Mouse (Mus musculus) neural tube, embryonic 14.5 days (tissue): Measurements from ENCODE around the gene Atg14. TPM values are rescaled to one million over a fixed set of nuclear protein-coding genes. Genes with fewer than 3 reads are reported as not detected.

Experiments
- ATAC-seq: fragments of 200-750 bp; cut with Nextera tagmentation; 2 replicates; pipeline ENCODE4 v1.8.0; 2017; ENCODE audit warnings: low read depth, mild to moderate bottlenecking, moderate TSS enrichment, moderate library complexity
- H3K27ac ChIP-seq: fragments of 300-500 bp; sonication (generic); 2 replicates; pipeline ENCODE4 v1.5.1; 2014; ENCODE audit warnings: low read depth, mild to moderate bottlenecking, control low read depth, low read length, moderate library complexity, mixed read lengths
- H3K27me3 ChIP-seq: fragments of 300-500 bp; sonication (generic); 2 replicates; pipeline ENCODE4 v1.6.1; 2014; ENCODE audit warnings: low read length; ENCODE audit not compliant: control insufficient read depth, insufficient read depth
- H3K36me3 ChIP-seq: fragments of 300-500 bp; sonication (generic); 2 replicates; pipeline ENCODE4 v1.6.1; 2014; ENCODE audit warnings: low read length, mixed read lengths; ENCODE audit not compliant: control insufficient read depth, insufficient read depth
- H3K4me1 ChIP-seq: fragments of 300-500 bp; sonication (generic); 2 replicates; pipeline ENCODE4 v1.6.1; 2014; ENCODE audit warnings: low read length; ENCODE audit not compliant: control insufficient read depth, insufficient read depth
- H3K4me2 ChIP-seq: fragments of 300-500 bp; sonication (generic); 2 replicates; pipeline ENCODE4 v1.6.1; 2014; ENCODE audit warnings: mild to moderate bottlenecking, low read depth, low read length, control low read depth
- H3K4me3 ChIP-seq: fragments of 300-500 bp; sonication (generic); 2 replicates; pipeline ENCODE4 v1.5.1; 2014; ENCODE audit warnings: low read depth, low read length, control low read depth, mixed read lengths
- H3K9ac ChIP-seq: fragments of 300-500 bp; sonication (generic); replicated peaks from 2 replicates; pipeline ENCODE4 v1.6.1; 2014; ENCODE audit warnings: low read depth, mild to moderate bottlenecking, control low read depth, low read length, mixed read lengths
- H3K9me3 ChIP-seq: fragments of 300-500 bp; sonication (generic); 2 replicates; pipeline ENCODE4 v1.6.1; 2016; ENCODE audit warnings: low read length; ENCODE audit not compliant: control insufficient read depth
- WGBS: fragments of 180-500 bp; shearing (Covaris S2); extraction: QIAGEN DNeasy Blood & Tissue Kit; methylation state at CpG from one replicate; pipeline ENCODE4 v1.1.7; 2014; 5-methylcytosine and 5-hydroxymethylcytosine counted together
- polyA plus RNA-seq: library from polyadenylated mRNA; unstranded; fragments of >200 nt; fragmentation: Nextera tagmentation; extraction: Ambion mirVana; gene quantifications from 2 replicates; pipeline ENCODE4 v1.2.1, GENCODE M21; 2014

The Atg14 gene
- polyA plus RNA-seq, 1 experiment from 2014 or later: 18.3 TPM

- H3K27me3 ChIP-seq: no peaks in the 10 kb centered on the region
- H3K36me3 ChIP-seq: peaks cover 14% of the 10 kb centered on the region; the same call in 1 of the 2 replicates
- no peak overlapping the region for H3K9ac ChIP-seq
- H3K4me1 ChIP-seq: no peaks in the 10 kb centered on the region
- ATAC-seq: no peak
- no peak overlapping the region for H3K4me2 ChIP-seq
- H3K27ac ChIP-seq: no peak overlapping the region
- no peaks in the 10 kb centered on the region for H3K9me3 ChIP-seq
- whole genome bisulfite sequencing: 95% methylated on average over 5 of the region's 5 CpGs
- no peak overlapping the region for H3K4me3 ChIP-seq
These were observed 15.2 kb downstream of the Atg14 start for GRCm38 (mm10) chr14:47555225-47555624.

- 96% methylated on average over 4 of the region's 4 CpGs for WGBS
- no peak for ATAC-seq
These were observed 16.2 kb downstream of the Atg14 start for GRCm38 (mm10) chr14:47554236-47554635.

GRCm38 (mm10) chr14:47553380-47553779, 17.1 kb downstream of the Atg14 start:
- ATAC-seq: no peak
- no peaks in the 10 kb centered on the region for H3K4me1 ChIP-seq
- H3K9me3 ChIP-seq: no peaks in the 10 kb centered on the region
- 92% methylated on average over 2 of the region's 2 CpGs for WGBS
- H3K4me2 ChIP-seq: no peak overlapping the region
- no peaks in the 10 kb centered on the region for H3K27me3 ChIP-seq
- no peak overlapping the region for H3K27ac ChIP-seq
- H3K36me3 ChIP-seq: peaks cover 19% of the 10 kb centered on the region
- no peak overlapping the region for H3K9ac ChIP-seq
- no peak overlapping the region for H3K4me3 ChIP-seq

More at GRCm38 (mm10) chr14:47554236-47554635, 16.2 kb downstream of the Atg14 start:
- no peaks in the 10 kb centered on the region for H3K9me3 ChIP-seq
- H3K27me3 ChIP-seq: no peaks in the 10 kb centered on the region
- H3K36me3 ChIP-seq: peaks cover 14% of the 10 kb centered on the region; the same call in 1 of the 2 replicates
- no peaks in the 10 kb centered on the region for H3K4me1 ChIP-seq
- no peak overlapping the region for H3K4me2 ChIP-seq
- H3K27ac ChIP-seq: no peak overlapping the region
- no peak overlapping the region for H3K9ac ChIP-seq
- H3K4me3 ChIP-seq: no peak overlapping the region

GRCm38 (mm10) chr14:47551668-47552067, 18.8 kb downstream of the Atg14 start:
- Histone ChIP-seq H3K9ac (no peak overlapping the region), H3K27me3 (no peaks in the 10 kb centered on the region), H3K9me3 (no peaks in the 10 kb centered on the region), H3K27ac (no peak overlapping the region), H3K4me3 (no peak overlapping the region), H3K4me2 (no peak overlapping the region), H3K36me3 (peaks cover 32% of the 10 kb centered on the region), H3K4me1 (no peaks in the 10 kb centered on the region)
- no peak for ATAC-seq
- WGBS: 96% methylated on average over 6 of the region's 6 CpGs

GRCm38 (mm10) chr14:47544877-47545276, 25.6 kb downstream of the Atg14 start:
- peaks cover 67% of the 10 kb centered on the region for H3K36me3 ChIP-seq
- H3K9me3 ChIP-seq: no peaks in the 10 kb centered on the region
- no peak overlapping the region for H3K4me3 ChIP-seq

GRCm38 (mm10) chr14:47544286-47544685, 26.2 kb downstream of the Atg14 start:
- ATAC-seq: no peak
- H3K36me3 ChIP-seq: peaks cover 68% of the 10 kb centered on the region
- no peak overlapping the region for H3K27ac ChIP-seq
- no peaks in the 10 kb centered on the region for H3K27me3 ChIP-seq
- no peaks in the 10 kb centered on the region for H3K9me3 ChIP-seq
- 94% methylated on average over 5 of the region's 5 CpGs for WGBS
- H3K4me1 ChIP-seq: no peaks in the 10 kb centered on the region
- no peak overlapping the region for H3K9ac ChIP-seq
- H3K4me3 ChIP-seq: no peak overlapping the region
- H3K4me2 ChIP-seq: no peak overlapping the region

More at GRCm38 (mm10) chr14:47544877-47545276, 25.6 kb downstream of the Atg14 start:
- ATAC-seq: no peak
- Histone ChIP-seq H3K4me2 (no peak overlapping the region), H3K27me3 (no peaks in the 10 kb centered on the region), H3K9ac (no peak overlapping the region), H3K4me1 (no peaks in the 10 kb centered on the region), H3K27ac (no peak overlapping the region)
- 92% methylated on average over 4 of the region's 4 CpGs for WGBS

GRCm38 (mm10) chr14:47542283-47542682, 28.2 kb downstream of the Atg14 start:
- H3K9me3 ChIP-seq: no peaks in the 10 kb centered on the region

GRCm38 (mm10) chr14:47541325-47541948, 29.0 kb downstream of the Atg14 start:
- Histone ChIP-seq H3K4me1 (no peaks in the 10 kb centered on the region), H3K9me3 (no peaks in the 10 kb centered on the region), H3K4me2 (no peak overlapping the region), H3K9ac (no peak overlapping the region), H3K4me3 (no peak overlapping the region), H3K27ac (no peak overlapping the region), H3K27me3 (no peaks in the 10 kb centered on the region), H3K36me3 (peaks cover 42% of the 10 kb centered on the region)
- ATAC-seq: no peak
- 91% methylated on average over 10 of the region's 10 CpGs for WGBS

More at GRCm38 (mm10) chr14:47542283-47542682, 28.2 kb downstream of the Atg14 start:
- no peak overlapping the region for H3K27ac ChIP-seq
- no peak overlapping the region for H3K9ac ChIP-seq
- no peak overlapping the region for H3K4me3 ChIP-seq
- peaks cover 50% of the 10 kb centered on the region for H3K36me3 ChIP-seq
- no peaks in the 10 kb centered on the region for H3K4me1 ChIP-seq
- 94% methylated on average over 3 of the region's 3 CpGs for WGBS
- no peak overlapping the region for H3K4me2 ChIP-seq
- ATAC-seq: no peak
- H3K27me3 ChIP-seq: no peaks in the 10 kb centered on the region

GRCm38 (mm10) chr14:47535096-47535495, 35.4 kb downstream of the Atg14 start:
- H3K4me1 ChIP-seq: no peaks in the 10 kb centered on the region
- no peaks in the 10 kb centered on the region for H3K27me3 ChIP-seq
- no peak overlapping the region for H3K9ac ChIP-seq
- no peak for ATAC-seq
- H3K36me3 ChIP-seq: 0 out of 2 replicates have a peak, but pooled peaks cover 3% of the 10 kb centered on the region
- H3K9me3 ChIP-seq: no peaks in the 10 kb centered on the region
- H3K4me3 ChIP-seq: no peak overlapping the region
- H3K27ac ChIP-seq: no peak overlapping the region
- H3K4me2 ChIP-seq: no peak overlapping the region
- WGBS: 86% methylated on average over 1 of the region's 1 CpGs
